Mouse (Mus musculus) hindbrain, embryonic 14.5 days (tissue): Measurements from ENCODE around the gene 4921524J17Rik. TPM values are rescaled to one million over a fixed set of nuclear protein-coding genes. Genes with fewer than 3 reads are reported as not detected.

Source experiments
- ATAC-seq: fragments of 200-750 bp; cut with Nextera tagmentation; 2 replicates; pipeline ENCODE4 v1.8.0; 2017; ENCODE audit warnings: moderate number of reproducible peaks, mild to moderate bottlenecking, moderate TSS enrichment, moderate library complexity; ENCODE audit not compliant: low FRiP score
- DNase-seq: peaks from one replicate; pipeline ENCODE4 v3.0.0-alpha.2; 2015; ENCODE audit warnings: low spot score
- H3K27ac ChIP-seq: fragments of 300-500 bp; sonication (generic); 2 replicates; pipeline ENCODE4 v1.5.1; 2014; ENCODE audit warnings: mild to moderate bottlenecking, moderate library complexity
- H3K27me3 ChIP-seq: fragments of 300-500 bp; sonication (generic); 2 replicates; pipeline ENCODE4 v1.6.1; 2014; ENCODE audit warnings: mild to moderate bottlenecking, low read length, mixed read lengths; ENCODE audit not compliant: control insufficient read depth, insufficient read depth
- H3K36me3 ChIP-seq: fragments of 300-500 bp; sonication (generic); replicated peaks from 2 replicates; pipeline ENCODE4 v1.6.1; 2014; ENCODE audit not compliant: control insufficient read depth, insufficient read depth
- H3K4me1 ChIP-seq: fragments of 300-500 bp; sonication (generic); replicated peaks from 2 replicates; pipeline ENCODE4 v1.6.1; 2014; ENCODE audit warnings: antibody characterized with exemption, low read length, mixed read lengths; ENCODE audit not compliant: control insufficient read depth, insufficient read depth
- H3K4me2 ChIP-seq: fragments of 300-500 bp; sonication (generic); replicated peaks from 2 replicates; pipeline ENCODE4 v1.6.1; 2014; ENCODE audit warnings: mild to moderate bottlenecking, moderate library complexity
- H3K4me3 ChIP-seq: fragments of 300-500 bp; sonication (generic); replicated peaks from 2 replicates; pipeline ENCODE4 v1.5.1; 2014; ENCODE audit warnings: mild to moderate bottlenecking, low read length
- H3K9ac ChIP-seq: fragments of 300-500 bp; sonication (generic); 2 replicates; pipeline ENCODE4 v1.6.1; 2014
- H3K9me3 ChIP-seq: fragments of 300-500 bp; sonication (generic); 2 replicates; pipeline ENCODE4 v1.6.1; 2016; ENCODE audit warnings: low read length; ENCODE audit not compliant: control insufficient read depth
- WGBS: fragments of 180-500 bp; shearing (Covaris S2); extraction: QIAGEN DNeasy Blood & Tissue Kit; methylation state at CpG from one replicate; pipeline ENCODE4 v1.1.7; 2014; 5-methylcytosine and 5-hydroxymethylcytosine counted together
- polyA plus RNA-seq: library from polyadenylated mRNA; unstranded; fragments of >200 nt; fragmentation: Nextera tagmentation; extraction: Ambion mirVana; gene quantifications from 2 replicates; pipeline ENCODE4 v1.2.1, GENCODE M21; 2014

Gene 4921524J17Rik
- polyA plus RNA-seq, 1 experiment from 2014 or later, result 35.7 TPM

DNA sequence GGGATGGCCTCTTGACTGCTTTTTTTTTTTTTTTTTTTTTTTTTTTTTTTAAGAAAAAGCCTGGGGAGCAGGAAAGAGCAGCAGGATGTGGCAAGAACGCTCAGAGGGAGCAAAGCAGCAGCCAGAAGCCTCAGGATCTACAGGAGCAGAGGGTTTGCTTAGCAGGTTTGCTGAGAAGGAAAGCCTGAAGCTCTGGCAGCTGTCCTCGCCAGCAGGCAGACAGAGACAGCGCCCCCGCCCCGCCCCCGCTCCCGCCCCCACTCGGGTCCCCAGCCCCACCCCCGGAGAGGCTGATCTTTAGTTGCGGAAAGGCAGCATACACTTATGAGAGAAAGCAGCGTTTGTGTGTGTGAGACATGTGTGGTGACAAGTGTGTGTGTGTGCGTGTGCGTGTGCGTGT is 19.7 kb upstream of the 4921524J17Rik start:
- DNase-seq (no peak), ATAC-seq (no peak)
- H3K9me3 ChIP-seq, result no peaks in the 10 kb centered on the region
- H3K27me3 ChIP-seq, result no peaks in the 10 kb centered on the region
- no peak overlapping the region for H3K9ac ChIP-seq
- no peak overlapping the region for H3K4me3 ChIP-seq
- H3K4me2 ChIP-seq, result peak overlapping the region; percentile 31; the same call in 1 of the 2 replicates
- no peak overlapping the region for H3K27ac ChIP-seq
- WGBS, result 19% methylated on average over 14 of the region's 14 CpGs
- H3K36me3 ChIP-seq, result no peaks in the 10 kb centered on the region
- 0 out of 2 replicates have a peak, but pooled peaks cover 3% of the 10 kb centered on the region for H3K4me1 ChIP-seq

- Histone ChIP-seq H3K4me3 (no peak overlapping the region), H3K4me1 (0 out of 2 replicates have a peak, but pooled peaks cover 3% of the 10 kb centered on the region), H3K4me2 (no peak overlapping the region), H3K27me3 (no peaks in the 10 kb centered on the region), H3K9me3 (no peaks in the 10 kb centered on the region), H3K36me3 (no peaks in the 10 kb centered on the region), H3K27ac (no peak overlapping the region), H3K9ac (no peak overlapping the region)
- no peak for ATAC-seq
- WGBS, result 83% methylated on average over 3 of the region's 3 CpGs
- DNase-seq, result no peak
These were observed 17.7 kb upstream of the 4921524J17Rik start for GRCm38 (mm10) chr8:85450335-85450734.

DNA sequence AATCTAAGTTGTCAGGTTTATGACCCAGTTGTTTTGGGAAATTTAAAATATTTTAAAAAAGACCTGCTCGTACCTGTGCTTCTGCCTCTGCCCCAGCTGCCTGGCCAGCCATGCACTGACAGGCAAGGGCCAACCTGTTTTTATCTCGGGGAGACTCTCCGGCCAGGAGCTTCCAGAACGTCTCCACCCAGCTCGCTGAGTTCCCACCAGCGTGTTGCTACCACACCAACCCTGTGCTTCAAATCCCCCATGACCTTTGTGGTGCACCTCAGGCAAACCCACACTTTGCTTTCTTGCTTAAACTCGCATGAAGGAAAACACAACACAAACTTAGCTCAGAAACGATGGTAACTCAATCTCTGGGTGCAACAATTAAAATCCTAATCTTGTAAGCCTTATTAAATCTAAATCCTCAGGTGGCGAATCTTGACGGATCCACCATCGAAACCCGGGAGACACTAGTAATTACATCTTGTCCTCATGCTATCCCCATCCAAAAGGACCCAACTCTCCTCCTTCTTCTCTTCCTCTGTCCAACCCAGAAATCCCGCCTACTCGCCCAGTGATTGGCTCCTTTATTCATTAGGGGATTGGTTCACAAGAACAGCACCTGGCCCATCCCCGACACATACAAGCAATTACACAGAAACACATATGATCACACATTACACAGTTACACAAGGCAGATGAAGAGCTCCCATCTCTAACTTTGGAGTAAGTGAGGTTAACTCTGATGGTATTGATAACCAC is 13.5 kb upstream of the 4921524J17Rik start:
- 85% methylated on average over 15 of the region's 15 CpGs for WGBS
- Histone ChIP-seq H3K4me3 (no peak overlapping the region), H3K9me3 (no peaks in the 10 kb centered on the region), H3K4me1 (no peaks in the 10 kb centered on the region), H3K27me3 (no peaks in the 10 kb centered on the region), H3K36me3 (no peaks in the 10 kb centered on the region), H3K9ac (no peak overlapping the region), H3K27ac (no peak overlapping the region), H3K4me2 (no peak overlapping the region)
- no peak for ATAC-seq
- no peak for DNase-seq

- no peak overlapping the region for H3K4me3 ChIP-seq
These were observed 11.5 kb upstream of the 4921524J17Rik start for GRCm38 (mm10) chr8:85444092-85444491.

DNA sequence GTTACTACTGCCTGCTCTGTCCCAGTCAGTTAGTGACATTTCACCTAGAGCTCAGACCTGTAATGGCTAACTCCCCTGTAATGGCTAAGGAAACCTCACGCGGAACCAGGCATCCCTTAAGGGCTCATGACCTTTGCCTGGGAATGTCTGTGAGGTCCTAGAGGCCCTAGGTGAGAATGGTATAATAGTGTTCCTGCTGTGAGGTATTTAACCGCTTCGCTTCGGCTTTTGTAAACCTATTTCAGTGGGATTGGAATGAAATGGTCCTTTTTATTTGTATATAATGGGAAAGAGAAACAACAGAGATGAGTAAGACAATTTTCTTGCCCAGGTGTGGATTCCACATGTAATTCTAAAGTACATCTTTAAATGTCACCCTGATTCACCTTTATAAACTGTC is 8.9 kb upstream of the 4921524J17Rik start:
- no peak overlapping the region for H3K4me3 ChIP-seq
- H3K27me3 ChIP-seq, result no peaks in the 10 kb centered on the region
- no peak overlapping the region for H3K27ac ChIP-seq
- 34% methylated on average over 5 of the region's 5 CpGs for WGBS
- no peak overlapping the region for H3K9ac ChIP-seq
- no peaks in the 10 kb centered on the region for H3K36me3 ChIP-seq
- no peaks in the 10 kb centered on the region for H3K4me1 ChIP-seq
- no peak for DNase-seq
- no peak for ATAC-seq
- H3K9me3 ChIP-seq, result no peaks in the 10 kb centered on the region
- no peak overlapping the region for H3K4me2 ChIP-seq

More at GRCm38 (mm10) chr8:85444092-85444491, 11.5 kb upstream of the 4921524J17Rik start:
- Histone ChIP-seq H3K9me3 (no peaks in the 10 kb centered on the region), H3K4me1 (no peaks in the 10 kb centered on the region), H3K36me3 (no peaks in the 10 kb centered on the region), H3K27ac (no peak overlapping the region), H3K9ac (no peak overlapping the region), H3K27me3 (no peaks in the 10 kb centered on the region), H3K4me2 (no peak overlapping the region)
- DNase-seq (no peak), ATAC-seq (no peak)

DNA sequence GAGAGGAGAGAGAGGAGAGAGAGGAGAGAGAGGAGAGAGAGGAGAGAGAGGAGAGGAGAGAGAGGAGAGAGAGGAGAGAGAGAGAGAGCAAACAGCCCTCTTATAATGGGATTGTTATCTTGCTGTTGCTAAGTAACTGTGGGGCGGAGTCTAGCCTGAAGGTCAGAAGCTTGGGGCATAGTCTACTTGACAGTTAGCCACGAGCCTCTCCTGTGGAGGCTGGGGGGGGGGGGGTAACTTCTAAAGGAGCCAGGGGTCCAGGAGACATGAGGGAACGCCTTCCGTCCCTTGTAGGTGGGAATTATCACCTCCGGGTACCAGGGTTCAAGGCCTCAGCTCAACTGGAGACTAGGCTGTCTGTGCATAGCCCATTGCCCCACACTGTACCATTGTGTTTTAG is 3.1 kb upstream of the 4921524J17Rik start:
- no peak overlapping the region for H3K9ac ChIP-seq
- DNase-seq, result no peak
- no peak overlapping the region for H3K4me2 ChIP-seq
- H3K9me3 ChIP-seq, result no peaks in the 10 kb centered on the region
- H3K4me1 ChIP-seq, result peaks cover 7% of the 10 kb centered on the region
- H3K4me3 ChIP-seq, result no peak overlapping the region
- WGBS, result 46% methylated on average over 4 of the region's 5 CpGs
- H3K36me3 ChIP-seq, result no peaks in the 10 kb centered on the region
- ATAC-seq, result no peak
- no peak overlapping the region for H3K27ac ChIP-seq
- H3K27me3 ChIP-seq, result no peaks in the 10 kb centered on the region

GRCm38 (mm10) chr8:85434817-85435216 is 2.2 kb upstream of the 4921524J17Rik start:
- H3K27me3 ChIP-seq, result no peaks in the 10 kb centered on the region
- no peak overlapping the region for H3K4me3 ChIP-seq
- no peak overlapping the region for H3K4me2 ChIP-seq
- H3K36me3 ChIP-seq, result no peaks in the 10 kb centered on the region
- 74% methylated on average over 12 of the region's 12 CpGs for WGBS
- DNase-seq (no peak), ATAC-seq (no peak)
- no peaks in the 10 kb centered on the region for H3K9me3 ChIP-seq
- H3K9ac ChIP-seq, result no peak overlapping the region
- H3K4me1 ChIP-seq, result peaks cover 11% of the 10 kb centered on the region
- H3K27ac ChIP-seq, result no peak overlapping the region

GRCm38 (mm10) chr8:85433017-85433393 is 372 bp upstream of the 4921524J17Rik start:
- 3% methylated on average over 6 of the region's 6 CpGs for WGBS
- no peaks in the 10 kb centered on the region for H3K27me3 ChIP-seq
- H3K4me1 ChIP-seq, result peaks cover 21% of the 10 kb centered on the region
- no peak for DNase-seq
- peak overlapping the region; percentile 56 for H3K27ac ChIP-seq
- no peaks in the 10 kb centered on the region for H3K36me3 ChIP-seq
- H3K4me3 ChIP-seq, result peak overlapping the region; percentile 71
- H3K9ac ChIP-seq, result peak overlapping the region; percentile 54
- no peaks in the 10 kb centered on the region for H3K9me3 ChIP-seq
- H3K4me2 ChIP-seq, result peak overlapping the region; percentile 67
- ATAC-seq, result peak; percentile 76

DNA sequence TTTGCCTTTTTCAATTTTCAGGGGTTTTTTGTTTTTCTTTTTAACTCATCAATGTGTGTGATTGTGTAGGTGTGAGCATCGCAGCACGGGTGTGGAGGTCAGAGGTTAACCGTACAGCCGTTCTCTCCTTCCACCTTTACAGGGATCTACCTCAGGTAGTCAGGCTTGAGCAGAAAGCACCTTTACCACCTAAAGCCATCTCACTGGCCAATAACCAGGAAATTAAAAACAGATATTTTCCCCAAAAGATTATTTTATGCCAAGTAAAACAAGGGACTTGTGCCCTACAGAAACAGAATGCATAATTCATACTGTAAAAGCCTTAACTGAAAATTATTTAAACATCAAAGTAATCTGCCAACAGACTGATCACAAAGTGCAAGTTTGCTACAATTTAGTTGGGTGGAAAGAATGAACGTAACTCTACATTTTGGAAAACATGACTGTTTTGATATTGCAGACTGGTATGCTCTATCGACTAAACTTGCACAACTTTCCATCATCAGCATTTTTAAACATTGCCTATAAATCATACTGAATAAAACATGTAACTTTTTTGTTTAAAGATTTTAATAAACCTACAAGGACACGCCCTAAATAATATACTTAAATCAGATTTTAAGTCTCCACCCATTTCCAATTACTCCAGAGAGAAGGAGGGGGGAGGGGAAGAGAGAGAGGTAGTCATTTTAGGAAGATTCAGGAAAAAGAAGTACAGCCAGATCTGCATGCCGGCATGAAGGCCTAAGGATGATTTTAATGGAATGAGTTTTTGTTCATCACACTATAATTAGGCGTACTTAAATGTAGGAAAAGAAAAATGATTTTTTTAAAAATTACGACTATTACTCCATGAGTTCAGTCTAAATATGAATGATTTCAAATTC is 1.1 kb downstream of the 4921524J17Rik start:
- H3K36me3 ChIP-seq, result no peaks in the 10 kb centered on the region
- H3K4me2 ChIP-seq, result peak overlapping the region; percentile 67
- peak overlapping the region; percentile 77 for H3K9ac ChIP-seq
- ATAC-seq (no peak), DNase-seq (peak; percentile 45)
- H3K27me3 ChIP-seq, result no peaks in the 10 kb centered on the region
- peaks cover 27% of the 10 kb centered on the region for H3K4me1 ChIP-seq
- H3K4me3 ChIP-seq, result peak overlapping the region; percentile 71
- H3K9me3 ChIP-seq, result no peaks in the 10 kb centered on the region
- peak overlapping the region; percentile 90 for H3K27ac ChIP-seq
- 18% methylated on average over 10 of the region's 10 CpGs for WGBS
